Mouse (Mus musculus) adrenal gland, postnatal 4 days (tissue): ENCODE measurements around the gene Inip. TPM values are rescaled to one million over a fixed set of nuclear protein-coding genes. Genes with fewer than 3 reads are reported as not detected.

Source experiments
- DNase-seq, 2 experiments: peaks; one replicate each; pipeline ENCODE4 v3.0.0; 2021 to 2022; ENCODE audit warnings: low spot score in 2 of 2, mixed read lengths in 2 of 2
- long read RNA-seq, 2 experiments: library from polyadenylated mRNA; stranded (forward); transcript quantifications; one replicate each; pipeline ENCODE4 v2.0.0; 2021
- total RNA-seq, 2 experiments: library from RNA; stranded (reverse); gene quantifications; 2 replicates each; pipeline ENCODE4 v1.2.3; 2021

Inip gene
- 10 to 100 TPM; 21.8 to 24.1 TPM for total RNA-seq
- long read RNA-seq, experiment 1, transcript Inip-202 (4 exons, 1,438 nt): major isoform, 7 of 20 reads
- long read RNA-seq, experiment 1, transcript Inip-201 (5 exons, 3,237 nt): major isoform, 7 of 20 reads
- long read RNA-seq, experiment 1, partial matches to known transcripts: 1 of 20 reads
- long read RNA-seq, experiment 1, other reads (novel, unspliced or antisense): 2 of 20 reads
- long read RNA-seq, experiment 2, transcript Inip-201 (5 exons, 3,237 nt): minor isoform, 8 of 26 reads
- long read RNA-seq, experiment 2, transcript Inip-202 (4 exons, 1,438 nt): major isoform, 15 of 26 reads
- long read RNA-seq, experiment 2, partial matches to known transcripts: 0 of 26 reads
- long read RNA-seq, experiment 2, other reads (novel, unspliced or antisense): 3 of 26 reads

- DNase-seq: no peak
Observed at GRCm38 (mm10) chr4:59801489-59801888, at the start of gene Inip. Gene Inip (minus strand): TSS chr4:59801589.

GRCm38 (mm10) chr4:59850181-59850580 is 48.8 kb upstream of the Inip start:
- DNase-seq: peak; percentile 38 to 50

GRCm38 (mm10) chr4:59847447-59847846 is 46.1 kb upstream of the Inip start:
- DNase-seq: no peak

GRCm38 (mm10) chr4:59845245-59845637 is 43.9 kb upstream of the Inip start:
- DNase-seq: no peak

GRCm38 (mm10) chr4:59844460-59845244 is 43.3 kb upstream of the Inip start:
- no peak for DNase-seq

GRCm38 (mm10) chr4:59837659-59838058 is 36.3 kb upstream of the Inip start:
- no peak for DNase-seq

GRCm38 (mm10) chr4:59832810-59833209 is 31.4 kb upstream of the Inip start:
- DNase-seq: no peak

- DNase-seq: no peak
Observed at GRCm38 (mm10) chr4:59831038-59831437, 29.6 kb upstream of the Inip start.

GRCm38 (mm10) chr4:59829072-59829471 is 27.7 kb upstream of the Inip start:
- no peak for DNase-seq

GRCm38 (mm10) chr4:59826381-59826780 is 25.0 kb upstream of the Inip start:
- no peak for DNase-seq

GRCm38 (mm10) chr4:59825634-59826033 is 24.2 kb upstream of the Inip start:
- no peak for DNase-seq

GRCm38 (mm10) chr4:59824860-59825259 is 23.5 kb upstream of the Inip start:
- no peak for DNase-seq

- DNase-seq: no peak
Observed at GRCm38 (mm10) chr4:59823470-59823869, 22.1 kb upstream of the Inip start.

- no peak for DNase-seq
Observed at GRCm38 (mm10) chr4:59822119-59822518, 20.7 kb upstream of the Inip start.

- no peak for DNase-seq
Observed at GRCm38 (mm10) chr4:59821516-59821915, 20.1 kb upstream of the Inip start.

GRCm38 (mm10) chr4:59819477-59820022 is 18.2 kb upstream of the Inip start:
- DNase-seq: no peak

GRCm38 (mm10) chr4:59819054-59819472 is 17.7 kb upstream of the Inip start:
- no peak for DNase-seq

- no peak for DNase-seq
Observed at GRCm38 (mm10) chr4:59818498-59818897, 17.1 kb upstream of the Inip start.

GRCm38 (mm10) chr4:59817790-59818189 is 16.4 kb upstream of the Inip start:
- no peak for DNase-seq

- no peak for DNase-seq
Observed at GRCm38 (mm10) chr4:59816477-59816876, 15.1 kb upstream of the Inip start.

- no peak for DNase-seq
Observed at GRCm38 (mm10) chr4:59816016-59816415, 14.6 kb upstream of the Inip start.
